Mouse (Mus musculus) CH12.LX (cell line): ENCODE data around the gene Ell.

Experiments used
- E2F4 ChIP-seq: IDR thresholded peaks from 2 replicates; pipeline ENCODE4 v1.6.1; 2011; ENCODE audit warnings: low read depth, low read length, improper control_type of control experiment; ENCODE audit not compliant: insufficient replicate concordance
- EP300 ChIP-seq: IDR thresholded peaks from 2 replicates; pipeline ENCODE4 v1.6.1; 2011; ENCODE audit warnings: low read length, improper control_type of control experiment
- MYC ChIP-seq: IDR thresholded peaks from 2 replicates; pipeline ENCODE4 v1.6.1; 2011; ENCODE audit warnings: low read depth, mild to moderate bottlenecking, improper control_type of control experiment, low read length
- POLR2A ChIP-seq: IDR thresholded peaks from 2 replicates; pipeline ENCODE4 v1.6.1; 2011; ENCODE audit warnings: low read depth, mild to moderate bottlenecking, improper control_type of control experiment, low read length
- RAD21 ChIP-seq: IDR thresholded peaks from 2 replicates; pipeline ENCODE4 v1.6.1; 2011; ENCODE audit warnings: low read depth, mild to moderate bottlenecking, low read length, improper control_type of control experiment, moderate library complexity
- SIN3A ChIP-seq: IDR thresholded peaks from 2 replicates; pipeline ENCODE4 v1.6.1; 2012; ENCODE audit warnings: low read length, improper control_type of control experiment, inconsistent platforms
- ZNF384 ChIP-seq: IDR thresholded peaks from 2 replicates; pipeline ENCODE4 v1.6.1; 2012; ENCODE audit warnings: low read depth, low read length, improper control_type of control experiment, inconsistent platforms

- no peak for TF ChIP-seq EP300
- TF ChIP-seq ZNF384, result no peak
- TF ChIP-seq POLR2A, result no peak
- no peak for TF ChIP-seq RAD21
- no peak for TF ChIP-seq SIN3A
- TF ChIP-seq E2F4, result no peak
- TF ChIP-seq MYC, result no peak
These were observed 89.8 kb downstream of the Ell start for GRCm38 (mm10) chr8:70628986-70629490.
